Mouse (Mus musculus): Measurements from ENCODE around the gene 4930430F08Rik. TPM values are rescaled to one million over a fixed set of nuclear protein-coding genes. Genes with fewer than 3 reads are reported as not detected.

4930430F08Rik gene
- 1 to 10 TPM; 2.8 to 2.9 TPM for total RNA-seq (2023)

GRCm38 (mm10) chr10:100590323-100590722 lies at the start of gene 4930430F08Rik, which contains the start of gene 1700017N19Rik:
4930430F08Rik (minus strand) TSS chr10:100590423.
1700017N19Rik (plus strand) TSS chr10:100590484.

Other genes starting within 250 kb of the 4930430F08Rik start
- gene Gm4302, start 249.6 kb downstream of the 4930430F08Rik start, total RNA-seq (2023) = not detected
- not detected for gene Gm4303, start 244.5 kb downstream of the 4930430F08Rik start, total RNA-seq (2023)
- not detected for gene Gm4305, start 239.3 kb downstream of the 4930430F08Rik start, total RNA-seq (2023)
- not detected for gene Gm4307, start 229.1 kb downstream of the 4930430F08Rik start, total RNA-seq (2023)
- not detected for gene Gm4312, start 207.9 kb downstream of the 4930430F08Rik start, total RNA-seq (2023)
- gene Tmtc3, start 103.1 kb downstream of the 4930430F08Rik start, total RNA-seq (2023) = 1 to 10 TPM; 4.4 to 5.7 TPM
- gene Cep290, start 102.9 kb downstream of the 4930430F08Rik start, total RNA-seq (2023) = 1 to 10 TPM; 3.8 to 3.9 TPM
- gene 1700017N19Rik, start 61 bp upstream of the 4930430F08Rik start, total RNA-seq (2023) = not detected

Measured in neutrophil, adult 59 days (primary cell).